Mouse (Mus musculus) cerebellum, adult 2 months (tissue): ENCODE data around the gene Irak2.

Source experiments
- CTCF ChIP-seq: fragments of 200-500 bp; IDR thresholded peaks from 2 replicates; pipeline ENCODE4 v1.5.1; 2011; ENCODE audit warnings: low read depth, mild to moderate bottlenecking, control low read depth, low read length, moderate library complexity, borderline replicate concordance; ENCODE audit not compliant: insufficient read depth
- POLR2A ChIP-seq: fragments of 200-500 bp; IDR thresholded peaks from 2 replicates; pipeline ENCODE4 v1.6.1; 2011; ENCODE audit warnings: low read length, control low read depth, borderline replicate concordance; ENCODE audit not compliant: insufficient read depth

DNA sequence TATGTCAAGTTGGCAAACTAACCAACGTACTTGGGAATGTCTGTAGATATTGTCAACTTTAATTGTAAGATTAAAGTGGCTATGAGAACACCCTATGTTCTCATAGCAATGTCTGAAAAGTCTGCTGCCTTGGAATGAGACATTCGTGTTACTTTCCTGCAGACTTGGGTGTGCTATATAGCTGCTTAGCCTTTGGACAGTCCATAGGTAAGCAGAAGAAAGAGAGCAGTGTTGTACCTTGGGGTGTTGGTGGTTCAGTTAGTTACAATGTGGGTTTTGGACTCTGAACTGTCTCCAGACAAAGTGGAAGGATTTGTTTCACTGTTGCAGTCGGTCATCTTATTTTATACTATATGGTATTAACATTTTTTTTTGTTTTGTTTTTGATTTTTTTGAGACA lies 74.5 kb downstream of the Irak2 start:
- TF ChIP-seq CTCF = no peak
- no peak for TF ChIP-seq POLR2A
